Mouse (Mus musculus) liver, embryonic 15.5 days (tissue): Measurements from ENCODE around the gene Syt13. TPM values are rescaled to one million over a fixed set of nuclear protein-coding genes. Genes with fewer than 3 reads are reported as not detected.

Experiments
- ATAC-seq: fragments of 200-750 bp; cut with Nextera tagmentation; 2 replicates; pipeline ENCODE4 v1.8.0; 2017; ENCODE audit warnings: moderate number of reproducible peaks, mild to moderate bottlenecking, moderate library complexity; ENCODE audit not compliant: insufficient read depth
- H3K27ac ChIP-seq: fragments of 300-500 bp; sonication (generic); replicated peaks from 2 replicates; pipeline ENCODE4 v1.5.1; 2015; ENCODE audit warnings: mild to moderate bottlenecking, inconsistent platforms
- H3K27me3 ChIP-seq: fragments of 300-500 bp; sonication (generic); 2 replicates; pipeline ENCODE4 v1.6.1; 2015; ENCODE audit warnings: mild to moderate bottlenecking, inconsistent platforms
- H3K36me3 ChIP-seq: fragments of 300-500 bp; sonication (generic); replicated peaks from 2 replicates; pipeline ENCODE4 v1.6.1; 2015; ENCODE audit warnings: moderate library complexity, mild to moderate bottlenecking, inconsistent platforms
- H3K4me1 ChIP-seq: fragments of 300-500 bp; sonication (generic); replicated peaks from 2 replicates; pipeline ENCODE4 v1.6.1; 2015; ENCODE audit warnings: inconsistent platforms
- H3K4me2 ChIP-seq: fragments of 300-500 bp; sonication (generic); 2 replicates; pipeline ENCODE4 v1.6.1; 2015; ENCODE audit warnings: moderate library complexity, mild to moderate bottlenecking, inconsistent platforms
- H3K4me3 ChIP-seq: fragments of 300-500 bp; sonication (generic); replicated peaks from 2 replicates; pipeline ENCODE4 v1.5.1; 2015; ENCODE audit warnings: mild to moderate bottlenecking, inconsistent platforms
- H3K9ac ChIP-seq: fragments of 300-500 bp; sonication (generic); 2 replicates; pipeline ENCODE4 v1.6.1; 2015; ENCODE audit warnings: moderate library complexity, mild to moderate bottlenecking, inconsistent platforms
- H3K9me3 ChIP-seq: fragments of 300-500 bp; sonication (generic); replicated peaks from 2 replicates; pipeline ENCODE4 v1.6.1; 2016; ENCODE audit warnings: inconsistent platforms
- WGBS: fragments of 180-500 bp; shearing (Covaris S2); methylation state at CpG from one replicate; pipeline ENCODE4 v1.1.7; 2015; ENCODE audit warnings: mixed read lengths; ENCODE audit not compliant: insufficient replicate concordance; 5-methylcytosine and 5-hydroxymethylcytosine counted together
- polyA plus RNA-seq: library from polyadenylated mRNA; unstranded; fragments of >200 nt; fragmentation: Nextera tagmentation; extraction: Ambion mirVana; gene quantifications from 2 replicates; pipeline ENCODE4 v1.2.1, GENCODE M21; 2015

Syt13 gene
- 0.14 and 0.15 TPM in 2 replicates for polyA plus RNA-seq

DNA sequence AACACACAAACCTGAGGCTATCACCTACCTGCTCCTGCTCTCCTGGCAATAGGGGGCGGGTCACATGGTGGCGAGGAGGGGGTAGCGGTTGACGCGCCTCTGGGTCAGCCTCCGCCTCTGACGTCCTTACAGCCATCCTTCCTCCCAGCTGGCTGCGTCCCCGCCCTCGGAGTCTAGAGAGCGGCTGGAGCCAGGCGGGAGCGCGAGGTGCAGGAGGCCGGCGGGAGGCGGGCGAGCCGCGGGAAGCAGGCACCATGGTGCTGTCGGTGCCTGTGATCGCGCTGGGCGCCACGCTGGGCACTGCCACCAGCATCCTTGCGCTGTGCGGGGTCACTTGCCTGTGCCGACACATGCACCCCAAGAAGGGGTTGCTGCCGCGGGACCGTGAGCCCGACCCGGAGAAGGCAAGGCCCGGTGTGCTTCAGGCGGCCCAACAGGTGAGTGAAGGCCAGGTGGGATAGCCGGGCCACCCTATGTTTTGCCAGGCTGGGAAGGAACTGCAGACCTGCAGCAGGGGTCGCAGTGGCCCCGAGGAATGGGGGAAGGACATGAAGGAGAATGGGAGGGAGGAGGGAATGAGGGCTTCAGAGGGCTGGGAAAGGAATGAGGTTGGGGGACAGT is at the start of gene Syt13:
Gene Syt13, plus strand, starts transcription at position 166 of the 621 bp plus-strand sequence.
- no peak within 1 kb of the TSS for H3K4me3 ChIP-seq
- H3K4me2 ChIP-seq = peak within 1 kb of the TSS; percentile 25; the same call in 1 of the 2 replicates
- H3K27me3 ChIP-seq = peaks cover 54% of the 10 kb centered on the region
- ATAC-seq = no peak
- H3K9me3 ChIP-seq = no peaks in the 10 kb centered on the region
- H3K36me3 ChIP-seq = no peaks in the 10 kb centered on the region
- WGBS = 1% methylated on average over 38 of the region's 38 CpGs
- no peak within 1 kb of the TSS for H3K9ac ChIP-seq
- H3K4me1 ChIP-seq = no peaks in the 10 kb centered on the region
- H3K27ac ChIP-seq = no peak within 1 kb of the TSS

- 21% methylated on average over 2 of the region's 2 CpGs for WGBS
- H3K4me1 ChIP-seq = no peaks in the 10 kb centered on the region
- ATAC-seq = no peak
These were observed 48.3 kb upstream of the Syt13 start for GRCm38 (mm10) chr2:92866616-92867015.

GRCm38 (mm10) chr2:92870139-92870836 is 44.6 kb upstream of the Syt13 start:
- Histone ChIP-seq H3K4me1 (no peaks in the 10 kb centered on the region), H3K4me3 (no peak overlapping the region), H3K4me2 (no peak overlapping the region), H3K27me3 (no peaks in the 10 kb centered on the region), H3K9me3 (no peaks in the 10 kb centered on the region), H3K36me3 (no peaks in the 10 kb centered on the region), H3K9ac (no peak overlapping the region), H3K27ac (no peak overlapping the region)
- no peak for ATAC-seq
- WGBS = 22% methylated on average over 10 of the region's 10 CpGs

More at GRCm38 (mm10) chr2:92866616-92867015, 48.3 kb upstream of the Syt13 start:
- Histone ChIP-seq H3K27ac (no peak overlapping the region), H3K27me3 (no peaks in the 10 kb centered on the region), H3K9ac (no peak overlapping the region), H3K4me3 (no peak overlapping the region), H3K4me2 (no peak overlapping the region), H3K36me3 (no peaks in the 10 kb centered on the region), H3K9me3 (no peaks in the 10 kb centered on the region)

GRCm38 (mm10) chr2:92871093-92871686 is 43.7 kb upstream of the Syt13 start:
- Histone ChIP-seq H3K27me3 (no peaks in the 10 kb centered on the region), H3K4me1 (no peaks in the 10 kb centered on the region), H3K9ac (no peak overlapping the region), H3K27ac (no peak overlapping the region), H3K36me3 (no peaks in the 10 kb centered on the region), H3K4me2 (no peak overlapping the region), H3K9me3 (no peaks in the 10 kb centered on the region), H3K4me3 (no peak overlapping the region)
- no peak for ATAC-seq
- 50% methylated on average over 7 of the region's 7 CpGs for WGBS

- no peak overlapping the region for H3K27ac ChIP-seq
- H3K4me3 ChIP-seq = no peak overlapping the region
- no peak overlapping the region for H3K4me2 ChIP-seq
- no peak overlapping the region for H3K9ac ChIP-seq
- no peak for ATAC-seq
- H3K36me3 ChIP-seq = no peaks in the 10 kb centered on the region
- WGBS = 47% methylated on average over 4 of the region's 4 CpGs
- H3K9me3 ChIP-seq = no peaks in the 10 kb centered on the region
- no peaks in the 10 kb centered on the region for H3K4me1 ChIP-seq
- H3K27me3 ChIP-seq = no peaks in the 10 kb centered on the region
These were observed 42.2 kb upstream of the Syt13 start for GRCm38 (mm10) chr2:92872652-92873051.

GRCm38 (mm10) chr2:92874592-92874991 is 40.3 kb upstream of the Syt13 start:
- WGBS = 26% methylated on average over 1 of the region's 1 CpGs
- Histone ChIP-seq H3K36me3 (no peaks in the 10 kb centered on the region), H3K9me3 (no peaks in the 10 kb centered on the region), H3K4me1 (no peaks in the 10 kb centered on the region), H3K4me2 (no peak overlapping the region), H3K27me3 (no peaks in the 10 kb centered on the region), H3K4me3 (no peak overlapping the region), H3K27ac (no peak overlapping the region), H3K9ac (no peak overlapping the region)
- ATAC-seq = no peak

DNA sequence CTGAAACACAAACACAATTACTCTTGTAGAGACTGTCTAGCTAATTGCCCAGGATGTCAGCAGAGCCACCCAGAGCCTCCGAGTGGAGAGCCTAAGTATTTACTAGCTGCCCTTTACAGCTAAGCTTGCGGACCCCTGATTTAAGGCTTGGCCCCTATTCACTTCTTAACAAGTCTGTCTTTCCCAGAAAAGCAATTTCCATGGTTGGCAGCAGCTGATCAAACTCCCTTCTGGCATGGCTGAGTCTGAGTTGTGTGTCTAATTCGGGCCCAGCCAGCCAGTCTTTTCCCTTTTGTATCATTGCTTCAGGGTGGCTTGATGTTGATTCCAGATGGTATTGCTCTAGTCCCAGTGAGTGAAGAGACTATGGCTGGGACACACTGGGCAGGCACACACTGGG is 37.4 kb upstream of the Syt13 start:
- Histone ChIP-seq H3K27ac (no peak overlapping the region), H3K4me3 (no peak overlapping the region), H3K9ac (no peak overlapping the region), H3K9me3 (no peaks in the 10 kb centered on the region), H3K27me3 (no peaks in the 10 kb centered on the region), H3K4me2 (no peak overlapping the region), H3K36me3 (no peaks in the 10 kb centered on the region), H3K4me1 (no peaks in the 10 kb centered on the region)
- 58% methylated on average over 3 of the region's 3 CpGs for WGBS
- ATAC-seq = no peak

DNA sequence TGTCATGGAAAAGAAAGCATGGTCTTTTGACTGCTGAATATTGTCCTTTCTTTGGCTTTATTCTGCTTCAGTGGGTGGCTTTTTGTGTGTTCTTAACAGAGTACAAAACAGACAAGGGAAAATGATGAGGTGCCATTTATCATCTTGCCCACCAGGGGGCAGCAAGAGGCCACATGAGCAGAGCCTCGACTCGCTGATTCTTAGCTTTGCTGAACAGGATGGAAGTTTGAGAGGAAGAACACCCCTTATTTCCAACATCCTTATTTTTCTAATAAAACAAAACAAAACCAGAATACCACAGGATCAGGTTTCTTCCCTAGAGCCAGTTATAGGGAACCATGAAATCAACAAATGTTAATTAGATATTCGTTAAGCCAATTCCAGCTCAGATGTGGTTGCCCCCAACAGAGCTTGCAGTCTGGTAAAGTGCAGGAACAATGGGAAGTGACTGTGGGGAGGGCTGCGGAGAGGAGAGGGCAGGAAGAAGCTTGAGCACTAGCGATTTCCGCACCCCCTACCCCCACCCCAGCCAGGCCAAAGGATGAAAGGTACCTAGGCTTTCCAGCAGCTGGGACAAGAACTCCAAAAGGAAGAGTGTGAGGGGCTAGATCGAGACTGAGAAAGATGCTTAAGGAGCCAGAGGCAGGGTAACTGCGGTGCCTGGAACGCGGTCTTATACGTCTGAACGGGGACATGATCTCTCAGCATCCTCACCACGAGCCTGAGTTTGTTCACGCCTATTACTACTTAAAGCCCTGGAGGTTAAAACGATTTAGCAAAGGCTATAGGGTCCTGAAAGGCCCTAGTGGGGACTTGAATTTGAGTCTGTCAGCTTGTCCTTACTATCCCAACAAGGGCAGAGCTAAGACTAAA is 31.6 kb upstream of the Syt13 start:
- 4% methylated on average over 15 of the region's 15 CpGs for WGBS
- no peaks in the 10 kb centered on the region for H3K36me3 ChIP-seq
- H3K27me3 ChIP-seq = no peaks in the 10 kb centered on the region; the same call in 1 of the 2 replicates
- H3K4me2 ChIP-seq = no peak overlapping the region
- H3K4me1 ChIP-seq = no peaks in the 10 kb centered on the region
- H3K9me3 ChIP-seq = no peaks in the 10 kb centered on the region
- ATAC-seq = no peak
- H3K4me3 ChIP-seq = no peak overlapping the region
- no peak overlapping the region for H3K9ac ChIP-seq
- no peak overlapping the region for H3K27ac ChIP-seq

- no peak overlapping the region for H3K9ac ChIP-seq
- H3K27me3 ChIP-seq = no peaks in the 10 kb centered on the region; the same call in 1 of the 2 replicates
- no peak overlapping the region for H3K27ac ChIP-seq
- no peaks in the 10 kb centered on the region for H3K9me3 ChIP-seq
- WGBS = 3% methylated on average over 2 of the region's 2 CpGs
- no peak for ATAC-seq
- no peaks in the 10 kb centered on the region for H3K4me1 ChIP-seq
- H3K4me3 ChIP-seq = no peak overlapping the region
- no peaks in the 10 kb centered on the region for H3K36me3 ChIP-seq
- no peak overlapping the region for H3K4me2 ChIP-seq
These were observed 31.0 kb upstream of the Syt13 start for GRCm38 (mm10) chr2:92883912-92884243.

DNA sequence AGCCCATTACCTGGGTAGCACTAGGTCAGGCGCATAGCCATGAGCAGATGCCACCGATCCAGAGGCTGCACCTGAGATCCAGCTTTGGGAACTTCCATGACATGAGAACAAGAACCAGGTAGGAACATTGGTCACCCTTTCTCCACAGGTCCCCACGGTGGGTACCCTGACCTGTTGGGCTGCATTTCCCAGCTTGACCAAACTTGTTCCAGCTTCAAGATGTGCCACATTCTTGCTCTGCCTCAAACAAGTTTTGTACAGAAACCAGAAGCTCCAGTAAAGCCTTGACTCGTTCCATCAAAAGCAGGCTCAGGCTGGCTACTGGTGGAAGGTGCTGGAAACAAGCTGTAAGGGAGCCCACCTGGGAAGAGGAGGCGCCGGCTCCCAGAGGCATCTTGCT is 29.9 kb upstream of the Syt13 start:
- H3K4me3 ChIP-seq = no peak overlapping the region
- H3K9ac ChIP-seq = no peak overlapping the region
- no peaks in the 10 kb centered on the region for H3K4me1 ChIP-seq
- no peak for ATAC-seq
- no peaks in the 10 kb centered on the region; the same call in 1 of the 2 replicates for H3K27me3 ChIP-seq
- no peak overlapping the region for H3K27ac ChIP-seq
- 65% methylated on average over 6 of the region's 6 CpGs for WGBS
- no peaks in the 10 kb centered on the region for H3K36me3 ChIP-seq
- H3K4me2 ChIP-seq = no peak overlapping the region
- H3K9me3 ChIP-seq = no peaks in the 10 kb centered on the region

GRCm38 (mm10) chr2:92886862-92887261 is 28.0 kb upstream of the Syt13 start:
- no peak for ATAC-seq
- 51% methylated on average over 3 of the region's 3 CpGs for WGBS
- Histone ChIP-seq H3K27ac (no peak overlapping the region), H3K27me3 (no peaks in the 10 kb centered on the region; the same call in 1 of the 2 replicates), H3K36me3 (no peaks in the 10 kb centered on the region), H3K9ac (no peak overlapping the region), H3K4me2 (no peak overlapping the region), H3K9me3 (no peaks in the 10 kb centered on the region), H3K4me3 (no peak overlapping the region), H3K4me1 (no peaks in the 10 kb centered on the region)
